Mouse (Mus musculus) myocyte (in vitro differentiated cells): ENCODE results near the gene Gm15517.

Source experiments
- E2F4 ChIP-seq: IDR thresholded peaks from one replicate; pipeline ENCODE4 v1.6.1; 2011; ENCODE audit warnings: mild to moderate bottlenecking, control low read depth, moderate library complexity; ENCODE audit not compliant: insufficient read depth
- MAX ChIP-seq: IDR thresholded peaks from one replicate; pipeline ENCODE4 v1.6.1; 2011; ENCODE audit warnings: low read depth, mild to moderate bottlenecking, control low read depth
- MYOD1 ChIP-seq, 3 experiments: IDR thresholded peaks; one replicate each; pipeline ENCODE4 v1.6.1; 2011; ENCODE audit warnings: control low read depth in 2 of 3, low read depth in 2 of 3, mild to moderate bottlenecking in 2 of 3, moderate library complexity in 1 of 3; ENCODE audit not compliant: insufficient read length in 2 of 3, control insufficient read depth in 1 of 3
- POLR2A ChIP-seq: IDR thresholded peaks from one replicate; pipeline ENCODE4 v1.6.1; 2011; ENCODE audit warnings: low read depth, mild to moderate bottlenecking, control low read depth, moderate library complexity; ENCODE audit not compliant: insufficient read length
- POLR2AphosphoS2 ChIP-seq: IDR thresholded peaks from one replicate; pipeline ENCODE4 v1.6.1; 2011; ENCODE audit warnings: low read depth, control low read depth; ENCODE audit not compliant: insufficient read length
- TCF12 ChIP-seq: IDR thresholded peaks from one replicate; pipeline ENCODE4 v1.6.1; 2011; ENCODE audit warnings: mild to moderate bottlenecking, control low read depth; ENCODE audit not compliant: poor library complexity, insufficient read depth, severe bottlenecking

DNA sequence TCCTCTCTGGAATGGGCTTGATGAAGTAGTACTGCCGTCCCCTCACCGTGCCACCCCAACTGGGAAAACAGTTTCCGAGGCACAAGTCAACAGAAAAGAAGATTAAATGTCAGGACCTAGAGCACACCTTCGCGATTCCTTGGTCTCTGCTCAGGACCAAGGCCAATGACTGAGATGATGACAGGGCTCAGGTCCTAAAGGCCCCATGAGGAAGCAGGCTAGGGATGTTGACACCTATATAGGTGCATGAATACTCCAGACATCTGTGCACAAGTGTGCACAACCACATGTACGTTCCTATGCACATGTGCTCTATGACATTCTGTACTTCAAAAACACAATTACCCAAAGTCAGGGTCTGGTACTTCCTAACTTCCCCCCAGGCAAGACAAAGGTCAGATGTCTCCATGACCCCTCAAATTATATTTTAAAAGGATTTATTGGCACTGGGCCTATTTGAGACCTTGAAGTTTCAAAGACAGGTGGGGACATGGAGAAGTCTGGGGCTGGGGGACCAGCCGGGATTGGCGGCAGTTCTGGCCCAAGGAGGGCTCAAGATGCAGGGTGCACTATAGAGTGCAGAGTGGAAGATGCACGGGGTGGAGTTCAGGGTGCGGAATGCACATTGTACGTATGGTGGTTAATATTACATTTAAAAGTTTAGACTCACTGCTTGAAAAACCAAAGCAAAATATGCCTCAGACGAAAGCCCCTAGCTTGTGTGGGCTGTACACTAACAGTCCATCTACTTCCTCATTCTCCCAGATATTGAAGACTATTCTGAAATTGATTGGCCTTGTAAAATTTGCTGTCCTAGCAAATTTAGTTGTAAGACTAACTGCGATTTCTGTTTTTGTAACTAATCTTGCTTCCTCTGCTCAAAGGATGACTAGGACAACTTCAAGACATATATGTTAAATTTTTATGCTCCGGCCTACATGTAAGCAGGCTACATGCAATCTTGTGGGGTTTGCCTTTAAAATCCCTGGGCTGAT is 42.4 kb downstream of the Gm15517 start:
- no peak for TF ChIP-seq POLR2A
- no peak for TF ChIP-seq E2F4
- TF ChIP-seq TCF12: no peak
- no peak for TF ChIP-seq MAX
- no peak for TF ChIP-seq POLR2AphosphoS2
- no peak for TF ChIP-seq MYOD1 (IDR thresholded peaks at IDR 0.05; ENCODE audit: control insufficient read depth in 1 of 3, insufficient read length in 2 of 3, low read depth in 2 of 3)
